Mouse (Mus musculus) C2C12 (cell line): ENCODE data around the gene Ifna16.

ENCODE experiments used
- CTCF ChIP-seq: IDR thresholded peaks from one replicate; pipeline ENCODE4 v1.5.1; 2011; ENCODE audit not compliant: control insufficient read depth, insufficient read depth, insufficient read length
- FOSL1 ChIP-seq: IDR thresholded peaks from one replicate; pipeline ENCODE4 v1.8.0; 2011; ENCODE audit warnings: mild to moderate bottlenecking, low read length; ENCODE audit not compliant: poor library complexity, insufficient read depth, severe bottlenecking
- MAX ChIP-seq: IDR thresholded peaks from one replicate; pipeline ENCODE4 v1.6.1; 2011; ENCODE audit warnings: mild to moderate bottlenecking, control low read depth
- MYOG ChIP-seq: IDR thresholded peaks from one replicate; pipeline ENCODE4 v1.6.1; 2011; ENCODE audit not compliant: control insufficient read depth, insufficient read length; ENCODE audit errors: extremely low read depth
- USF1 ChIP-seq: IDR thresholded peaks from one replicate; pipeline ENCODE4 v1.6.1; 2011; ENCODE audit warnings: low read depth, mild to moderate bottlenecking, control low read depth, moderate library complexity

DNA sequence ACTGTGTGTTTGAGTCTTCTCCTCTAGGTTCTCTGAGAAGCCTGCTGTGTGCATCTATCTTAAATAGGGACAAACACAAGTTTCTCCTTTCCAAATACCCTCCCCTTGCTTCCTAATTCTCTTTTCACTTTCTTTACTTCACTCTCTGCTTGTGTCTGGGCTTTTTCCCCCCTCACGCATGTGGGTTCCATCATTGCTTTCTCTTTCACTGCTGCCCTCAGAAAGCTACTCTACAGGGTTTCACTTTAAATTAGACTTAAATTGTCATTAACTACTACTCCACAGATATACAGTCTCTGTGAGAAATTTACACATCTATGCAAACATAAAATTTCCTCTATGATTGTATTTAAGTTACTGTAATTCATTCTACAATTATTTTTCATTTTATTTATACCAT, 7.1 kb upstream of the Ifna16 start, which contains the start of gene Ifna2:
- TF ChIP-seq MAX (no peak), CTCF (no peak), MYOG (no peak), USF1 (no peak), FOSL1 (no peak)
